Mouse (Mus musculus) forebrain, postnatal 0 days (tissue): ENCODE data around the gene Fastk. TPM values are rescaled to one million over a fixed set of nuclear protein-coding genes. Genes with fewer than 3 reads are reported as not detected.

Experiments used
- ATAC-seq: fragments of 200-750 bp; cut with Nextera tagmentation; 2 replicates; pipeline ENCODE4 v1.8.0; 2017; ENCODE audit warnings: mild to moderate bottlenecking, moderate library complexity
- DNase-seq: peaks from one replicate; pipeline ENCODE4 v3.0.0-alpha.2; 2015
- H3K27ac ChIP-seq: fragments of 300-500 bp; sonication (generic); 2 replicates; pipeline ENCODE4 v1.5.1; 2014; ENCODE audit warnings: low read depth, mild to moderate bottlenecking, antibody characterized with exemption, low read length, moderate library complexity, mixed read lengths
- H3K27me3 ChIP-seq: fragments of 300-500 bp; sonication (generic); 2 replicates; pipeline ENCODE4 v1.6.1; 2014; ENCODE audit warnings: mild to moderate bottlenecking, low read length, mixed read lengths; ENCODE audit not compliant: insufficient read depth
- H3K36me3 ChIP-seq: fragments of 300-500 bp; sonication (generic); 2 replicates; pipeline ENCODE4 v1.6.1; 2014; ENCODE audit warnings: mild to moderate bottlenecking, moderate library complexity; ENCODE audit not compliant: insufficient read depth
- H3K4me1 ChIP-seq: fragments of 300-500 bp; sonication (generic); 2 replicates; pipeline ENCODE4 v1.6.1; 2014; ENCODE audit warnings: antibody characterized with exemption; ENCODE audit not compliant: insufficient read depth
- H3K4me2 ChIP-seq: fragments of 300-500 bp; sonication (generic); 2 replicates; pipeline ENCODE4 v1.6.1; 2014; ENCODE audit warnings: low read depth, mild to moderate bottlenecking, moderate library complexity
- H3K4me3 ChIP-seq: fragments of 300-500 bp; sonication (generic); 2 replicates; pipeline ENCODE4 v1.5.1; 2014; ENCODE audit warnings: low read depth, low read length, mixed read lengths
- H3K9ac ChIP-seq: fragments of 300-500 bp; sonication (generic); 2 replicates; pipeline ENCODE4 v1.6.1; 2014; ENCODE audit warnings: mild to moderate bottlenecking
- H3K9me3 ChIP-seq: fragments of 300-500 bp; sonication (generic); 2 replicates; pipeline ENCODE4 v1.6.1; 2016; ENCODE audit warnings: low read length
- CTCF ChIP-seq: sonication (generic); IDR thresholded peaks from 2 replicates; pipeline ENCODE4 v1.5.1; 2016; ENCODE audit warnings: antibody characterized with exemption, control low read depth, low read depth
- WGBS: fragments of 180-500 bp; shearing (Covaris S2); extraction: QIAGEN DNeasy Blood & Tissue Kit; methylation state at CpG from one replicate; pipeline ENCODE4 v1.1.7; 2014; 5-methylcytosine and 5-hydroxymethylcytosine counted together
- polyA plus RNA-seq: library from polyadenylated mRNA; unstranded; fragments of >200 nt; fragmentation: Nextera tagmentation; extraction: Ambion mirVana; gene quantifications from 2 replicates; pipeline ENCODE4 v1.2.1, GENCODE M21; 2015
- total RNA-seq: library from RNA; depleted of rRNA; stranded (reverse); fragments of >200 nt; gene quantifications from 2 replicates; pipeline ENCODE4 v1.2.3, GENCODE M21; 2014; rRNA removed

The Fastk gene
- total RNA-seq (87.0 and 132 TPM in 2 replicates), polyA plus RNA-seq (88.7 and 91.9 TPM in 2 replicates)

DNA sequence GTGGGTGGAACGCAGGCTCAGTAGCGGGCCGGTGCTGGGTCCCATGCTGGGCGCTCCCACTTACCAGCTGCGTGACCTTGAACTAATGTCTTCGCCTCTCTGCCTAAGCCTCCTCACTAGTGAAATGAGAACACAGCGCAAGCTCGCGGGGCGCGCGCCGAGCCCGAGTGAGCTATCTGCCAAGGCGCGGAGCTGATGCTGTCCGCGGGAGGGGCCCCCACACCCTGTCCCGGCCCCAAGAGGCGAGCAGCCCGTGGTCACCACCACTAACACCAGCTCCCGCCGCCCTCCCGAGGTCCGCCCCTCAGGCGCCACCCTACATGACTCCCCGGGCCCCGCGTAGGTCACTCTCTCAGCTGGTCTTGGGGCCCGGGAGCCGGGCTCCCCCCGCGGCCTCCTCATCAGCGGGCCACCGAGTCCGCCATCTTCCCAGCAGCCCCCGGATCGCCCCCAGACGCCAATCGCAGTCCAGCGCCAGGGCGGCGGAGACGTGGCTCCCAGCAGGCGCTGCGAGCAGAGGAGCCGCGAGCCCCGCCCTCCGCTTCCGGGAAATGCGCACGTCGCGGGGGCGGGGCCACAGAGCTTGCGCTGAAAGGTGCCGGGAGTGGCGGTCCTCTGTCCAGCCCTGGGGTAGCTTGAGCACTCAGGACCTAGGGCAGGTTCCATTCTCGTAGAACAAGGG is at the start of gene Fastk:
TSS of gene Fastk (minus strand) at position 542 of the 682 bp plus-strand sequence.
- Histone ChIP-seq H3K27me3 (no peaks in the 10 kb centered on the region), H3K4me1 (peaks cover 16% of the 10 kb centered on the region), H3K9me3 (no peaks in the 10 kb centered on the region), H3K27ac (peak within 1 kb of the TSS; percentile 94), H3K4me2 (peak within 1 kb of the TSS; percentile 97), H3K4me3 (peak within 1 kb of the TSS; percentile 87), H3K9ac (peak within 1 kb of the TSS; percentile 98), H3K36me3 (peaks cover 25% of the 10 kb centered on the region)
- WGBS = 2% methylated on average over 60 of the region's 60 CpGs
- ATAC-seq = peak; percentile 91
- DNase-seq = peak; percentile 95
- TF ChIP-seq CTCF = no peak

DNA sequence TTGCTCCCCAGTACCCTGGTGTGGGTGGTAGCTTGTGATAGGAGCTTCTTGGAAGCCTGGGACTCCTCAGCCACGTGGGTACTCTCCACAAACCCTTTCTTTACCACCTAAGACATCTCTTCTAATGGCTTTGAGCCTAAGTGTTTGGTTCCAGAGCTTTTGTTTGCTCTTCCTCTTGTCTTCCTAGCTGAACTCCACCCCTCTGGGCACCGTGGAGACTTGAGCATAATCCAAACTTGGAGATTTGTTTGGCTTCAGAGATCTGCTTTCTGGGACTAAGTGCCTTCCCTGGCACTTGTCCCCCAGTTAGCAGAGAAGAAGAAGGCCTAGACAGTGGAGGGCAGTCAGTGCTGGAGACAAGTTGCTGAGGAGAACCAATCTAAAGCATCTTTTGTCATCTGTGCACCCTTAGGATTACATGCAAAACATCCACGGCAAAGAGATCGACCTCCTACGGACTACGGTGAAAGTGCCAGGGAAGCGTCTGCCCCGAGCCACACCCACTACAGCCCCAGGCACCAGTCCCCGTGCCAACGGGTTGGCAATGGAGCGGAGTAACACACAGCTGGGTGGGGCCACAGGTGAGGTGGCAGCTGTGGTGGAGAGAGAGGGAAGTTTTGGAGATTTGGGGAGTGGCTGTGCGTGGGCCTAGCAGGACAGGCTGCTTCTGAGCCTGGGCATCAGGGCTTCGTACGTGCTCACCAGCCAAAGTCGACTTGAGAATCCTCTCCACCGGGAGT is 47.6 kb upstream of the Fastk start:
- H3K27ac ChIP-seq = no peak overlapping the region
- H3K4me1 ChIP-seq = peaks cover 6% of the 10 kb centered on the region; the same call in 1 of the 2 replicates
- no peak for TF ChIP-seq CTCF
- H3K4me3 ChIP-seq = no peak overlapping the region
- no peak for ATAC-seq
- no peak overlapping the region for H3K4me2 ChIP-seq
- DNase-seq = no peak
- H3K27me3 ChIP-seq = no peaks in the 10 kb centered on the region; the same call in 1 of the 2 replicates
- no peak overlapping the region for H3K9ac ChIP-seq
- WGBS = 82% methylated on average over 16 of the region's 16 CpGs
- no peaks in the 10 kb centered on the region for H3K9me3 ChIP-seq
- peaks cover 65% of the 10 kb centered on the region for H3K36me3 ChIP-seq

DNA sequence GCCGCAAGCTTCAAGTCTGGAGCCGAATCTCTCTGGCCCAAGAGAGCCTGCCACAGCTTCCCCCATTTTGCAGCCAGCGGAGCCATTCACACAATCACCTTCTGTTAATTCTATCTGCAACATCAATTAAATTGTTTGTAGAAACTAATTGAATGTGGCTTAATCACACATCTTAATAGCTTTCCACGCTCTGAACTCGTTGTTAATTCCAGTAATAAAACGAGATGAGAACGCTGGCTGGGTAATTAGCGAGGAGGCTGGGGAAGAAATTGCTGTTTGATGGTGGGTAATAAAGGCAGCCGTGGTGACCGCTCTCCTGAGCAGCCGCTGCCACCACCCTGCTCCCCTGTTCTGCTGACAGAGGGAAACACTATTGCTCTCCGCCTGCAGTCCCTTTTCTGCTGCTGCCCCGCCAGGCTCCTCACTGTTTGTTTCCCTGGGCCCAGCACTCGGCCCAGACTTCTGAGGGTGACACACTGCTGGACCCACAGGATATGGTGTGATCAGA is 45.4 kb upstream of the Fastk start:
- H3K4me1 ChIP-seq = 0 out of 2 replicates have a peak, but pooled peaks cover under 1% of the 10 kb centered on the region
- no peaks in the 10 kb centered on the region; the same call in 1 of the 2 replicates for H3K27me3 ChIP-seq
- H3K4me2 ChIP-seq = no peak overlapping the region
- no peaks in the 10 kb centered on the region for H3K9me3 ChIP-seq
- ATAC-seq (no peak), DNase-seq (no peak)
- no peak overlapping the region for H3K4me3 ChIP-seq
- no peak overlapping the region for H3K9ac ChIP-seq
- TF ChIP-seq CTCF = no peak
- WGBS = 37% methylated on average over 14 of the region's 14 CpGs
- no peak overlapping the region for H3K27ac ChIP-seq
- peaks cover 65% of the 10 kb centered on the region for H3K36me3 ChIP-seq

DNA sequence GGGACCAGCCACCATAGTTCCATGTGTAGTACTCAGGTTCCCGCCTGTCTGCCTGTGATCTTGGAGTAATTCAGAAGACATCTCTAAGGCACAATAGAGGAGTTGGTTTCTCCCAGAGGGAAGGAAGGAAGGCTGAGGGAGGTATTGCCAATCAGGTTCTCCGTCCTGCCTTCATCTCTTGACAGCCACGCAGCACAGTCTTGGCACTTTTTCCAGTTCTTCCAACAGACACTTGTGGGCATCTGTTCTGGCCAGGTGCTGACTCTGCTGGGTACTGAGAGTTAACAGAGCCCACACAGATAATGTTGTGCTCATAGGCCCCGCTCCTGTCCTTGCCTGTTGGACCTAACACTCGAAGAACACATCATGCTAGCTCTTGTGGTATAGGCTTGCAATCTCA is 41.7 kb upstream of the Fastk start:
- Histone ChIP-seq H3K9me3 (no peaks in the 10 kb centered on the region), H3K36me3 (peaks cover 62% of the 10 kb centered on the region), H3K27ac (no peak overlapping the region), H3K27me3 (no peaks in the 10 kb centered on the region; the same call in 1 of the 2 replicates), H3K9ac (no peak overlapping the region), H3K4me2 (no peak overlapping the region), H3K4me1 (peaks cover 7% of the 10 kb centered on the region; the same call in 1 of the 2 replicates), H3K4me3 (no peak overlapping the region)
- no peak for ATAC-seq
- TF ChIP-seq CTCF = no peak
- WGBS = 94% methylated on average over 5 of the region's 5 CpGs
- no peak for DNase-seq

DNA sequence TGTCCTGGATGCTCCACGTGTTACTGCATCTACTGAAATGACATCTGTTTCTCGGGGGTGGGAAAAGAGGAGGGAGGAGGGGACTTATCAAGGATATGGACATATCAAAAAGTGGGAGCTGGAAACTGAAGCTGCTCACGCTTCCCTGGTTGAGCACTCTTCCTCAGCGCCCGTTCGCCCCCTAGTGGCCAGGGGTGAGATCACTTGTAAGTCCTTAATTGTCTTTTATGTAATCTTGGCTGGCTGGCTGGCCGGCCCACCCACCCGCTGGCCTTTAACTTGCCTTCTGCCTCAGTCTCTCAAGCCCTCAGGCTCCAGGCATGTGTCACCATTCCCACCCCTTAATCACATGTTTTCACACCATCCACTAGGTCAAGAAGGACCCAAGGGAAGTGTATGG is 41.0 kb upstream of the Fastk start:
- DNase-seq (peak; percentile 91), ATAC-seq (peak; percentile 30)
- Histone ChIP-seq H3K27me3 (no peaks in the 10 kb centered on the region; the same call in 1 of the 2 replicates), H3K9me3 (no peaks in the 10 kb centered on the region), H3K4me3 (no peak overlapping the region), H3K4me1 (peaks cover 7% of the 10 kb centered on the region; the same call in 1 of the 2 replicates), H3K36me3 (peaks cover 60% of the 10 kb centered on the region), H3K4me2 (no peak overlapping the region), H3K27ac (no peak overlapping the region), H3K9ac (no peak overlapping the region)
- 3% methylated on average over 8 of the region's 8 CpGs for WGBS
- peak; percentile 92 for TF ChIP-seq CTCF

DNA sequence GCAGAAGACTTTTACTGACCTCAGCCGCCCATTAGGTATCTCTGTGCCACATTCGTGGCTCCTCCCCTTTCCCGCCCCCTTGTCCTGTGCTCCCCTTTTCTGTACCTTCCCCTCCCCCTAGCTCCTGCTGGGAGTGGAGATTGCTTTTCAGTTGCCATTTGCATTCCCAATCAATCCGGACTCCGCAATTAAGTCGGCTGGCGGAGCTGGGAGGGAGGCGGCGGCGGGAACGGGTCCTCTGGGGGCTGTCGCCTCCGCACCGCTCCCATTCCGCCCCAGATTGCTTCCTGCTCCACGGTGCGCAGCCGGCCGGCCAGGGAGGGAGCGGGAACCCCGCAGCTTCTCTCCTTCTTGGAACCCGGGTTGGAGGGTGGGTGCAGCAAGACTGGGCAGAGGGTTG is 39.9 kb upstream of the Fastk start:
- DNase-seq (no peak), ATAC-seq (no peak)
- no peak overlapping the region for H3K9ac ChIP-seq
- no peaks in the 10 kb centered on the region; the same call in 1 of the 2 replicates for H3K27me3 ChIP-seq
- 20% methylated on average over 22 of the region's 22 CpGs for WGBS
- H3K36me3 ChIP-seq = peaks cover 60% of the 10 kb centered on the region
- no peak for TF ChIP-seq CTCF
- H3K4me3 ChIP-seq = no peak overlapping the region
- no peaks in the 10 kb centered on the region for H3K9me3 ChIP-seq
- H3K4me2 ChIP-seq = peak overlapping the region; percentile 31
- H3K27ac ChIP-seq = no peak overlapping the region
- peaks cover 7% of the 10 kb centered on the region; the same call in 1 of the 2 replicates for H3K4me1 ChIP-seq
